Mouse (Mus musculus): Measurements from ENCODE around the gene Clba1.

GRCm38 (mm10) chr12:112821216-112821615 lies 12.5 kb downstream of the Clba1 start:
- TF ChIP-seq ZC3H11A (IDR thresholded peaks at IDR 0.05; ENCODE audit: borderline replicate concordance, low read depth, low read length) (no peak), HCFC1 (IDR thresholded peaks at IDR 0.05; ENCODE audit: borderline replicate concordance, insufficient read depth, low read length) (no peak), ZNF384 (IDR thresholded peaks at IDR 0.05; ENCODE audit: low read depth, low read length) (no peak), CHD2 (IDR thresholded peaks at IDR 0.05; ENCODE audit: low read depth, low read length) (no peak)
